Mouse (Mus musculus) embryonic fibroblast, embryonic 13.5 days (primary cell): ENCODE measurements at regions not wholly inside any gene's neighbourhood (a gene's known extent, or its start where the extent isn't known, plus 50 kb on each side); places are given as distances from the start of the nearest gene placed in this dataset.

Experiments
- CTCF ChIP-seq: IDR thresholded peaks from 2 replicates; pipeline ENCODE4 v1.5.1; 2011; ENCODE audit warnings: mild to moderate bottlenecking, control low read depth, low read length, moderate library complexity, borderline replicate concordance; ENCODE audit not compliant: insufficient read depth
- POLR2A ChIP-seq: IDR thresholded peaks from 2 replicates; pipeline ENCODE4 v1.6.1; 2011; ENCODE audit warnings: low read depth, mild to moderate bottlenecking, control low read depth, low read length, moderate library complexity

DNA sequence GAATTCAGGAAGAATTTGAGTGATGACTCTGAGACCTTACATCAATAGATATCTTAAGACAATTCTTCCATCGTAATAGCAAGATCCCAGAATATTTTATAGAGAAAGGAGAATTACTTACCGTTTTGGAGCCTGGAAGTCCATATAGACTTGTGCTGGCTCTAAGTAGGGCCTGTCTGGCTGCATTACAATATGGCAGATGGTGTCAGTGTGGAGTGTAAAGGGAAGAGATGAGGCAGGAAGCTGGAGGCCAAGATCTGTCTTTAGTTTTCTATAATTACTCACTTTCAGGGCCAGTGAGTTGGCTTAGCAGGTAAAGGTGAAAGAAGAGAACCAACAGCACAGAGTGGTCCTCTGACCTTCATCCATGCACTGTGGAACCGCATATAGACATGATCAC is 63.9 kb upstream of the March10 start:
- TF ChIP-seq CTCF (no peak), POLR2A (no peak)
